In genomic region chr15:86085301-86086225, GRCm38 (mm10) we compare ENCODE assay signal across 8 mouse cellular contexts. TPM values are rescaled to one million over a fixed set of nuclear protein-coding genes. Genes with fewer than 3 reads are reported as not detected.
DNase-seq lines count a peak whose midpoint lies in the region; ATAC-seq lines count a peak whose summit lies in the region.

No protein-coding gene starts in this region.

- peak; percentile 58 for DNase-seq in left cerebral cortex, postnatal 4 days
- no peak for DNase-seq in left cerebral cortex, adult 11 months (ENCODE audit: low spot score)
- DNase-seq in adrenal gland, postnatal 25 days: peak; percentile 73
- peak; percentile 74 for DNase-seq in kidney, adult 11 months
- DNase-seq in lung, postnatal 14 days: peak; percentile 49
- peak; percentile 59 for DNase-seq in splenic B cell, adult 2 months (ENCODE audit: low read depth, low spot score)
- DNase-seq in frontal cortex, postnatal 25 days (ENCODE audit: low spot score in 2 of 2): no peak

- peak overlapping the region; percentile 3; the same call in 1 of the 2 replicates for H3K4me2 ChIP-seq in forebrain, embryonic 16.5 days (ENCODE audit: low read length)

- H3K4me1 ChIP-seq in forebrain, embryonic 16.5 days (replicated peaks; ENCODE audit: control insufficient read depth, insufficient read depth, low read length): peaks cover 83% of the 10 kb centered on the region

- H3K27me3 ChIP-seq in forebrain, embryonic 16.5 days (replicated peaks; ENCODE audit: control insufficient read depth, insufficient read depth, low read length): no peaks in the 10 kb centered on the region
- H3K27me3 ChIP-seq in splenic B cell, adult 2 months (ENCODE audit: control insufficient read depth, insufficient read depth, low read length, poor library complexity, severe bottlenecking): no peaks in the 10 kb centered on the region

- intact Hi-C loops in left cerebral cortex, postnatal 4 days (cut with DNase I): no loop called here

- peak overlapping the region; percentile 88 for H3K27ac ChIP-seq in forebrain, embryonic 16.5 days (ENCODE audit: low read length)

- no peaks in the 10 kb centered on the region for H3K36me3 ChIP-seq in forebrain, embryonic 16.5 days (ENCODE audit: control insufficient read depth, insufficient read depth)
- H3K36me3 ChIP-seq in splenic B cell, adult 2 months (ENCODE audit: control insufficient read depth, insufficient read depth, low read length, poor library complexity, severe bottlenecking): no peaks in the 10 kb centered on the region

- H3K9me3 ChIP-seq in forebrain, embryonic 16.5 days (ENCODE audit: control insufficient read depth, low read length): no peaks in the 10 kb centered on the region

- 18% methylated on average over 17 of the region's 17 CpGs for WGBS in forebrain, embryonic 16.5 days

- H3K9ac ChIP-seq in forebrain, embryonic 16.5 days (replicated peaks; ENCODE audit: low read depth, low read length): peak overlapping the region; percentile 34; the same call in 1 of the 2 replicates

- no peak overlapping the region for H3K4me3 ChIP-seq in forebrain, embryonic 16.5 days (replicated peaks; ENCODE audit: low read length)

- ATAC-seq in forebrain, embryonic 16.5 days: peak; percentile 13

RNA-seq across cellular contexts. Expression of gene Gramd4, which starts 28.1 kb away (rescaled TPM):
- 10 to 100 TPM; 52.0 to 57.8 TPM for total RNA-seq in left cerebral cortex, postnatal 4 days (2021)
- total RNA-seq in adrenal gland, postnatal 25 days (2021): 10.1 and 17.4 TPM in 2 replicates
- 56.8 and 57.8 TPM in 2 replicates for polyA plus RNA-seq in forebrain, embryonic 16.5 days (2015; fragmentation: Nextera tagmentation; extraction: Ambion mirVana)

RNA-seq across cellular contexts. Expression of gene Celsr1, which starts 52.0 kb away (rescaled TPM):
- 1 to 10 TPM; 5.0 to 5.2 TPM for total RNA-seq in left cerebral cortex, postnatal 4 days (2021)
- total RNA-seq in adrenal gland, postnatal 25 days (2021): 6.9 and 8.7 TPM in 2 replicates
- polyA plus RNA-seq in forebrain, embryonic 16.5 days (2015; fragmentation: Nextera tagmentation; extraction: Ambion mirVana): 4.6 and 5.6 TPM in 2 replicates

Comparison
In these comparisons a context has a peak if more than half of its experiments do, and no peak if none do; other contexts are left out.
1. DNase-seq: peak in left cerebral cortex, postnatal 4 days (single experiment), adrenal gland, postnatal 25 days (single experiment), kidney, adult 11 months (single experiment), lung, postnatal 14 days (single experiment) and splenic B cell, adult 2 months (single experiment); none in left cerebral cortex, adult 11 months (single experiment) and frontal cortex, postnatal 25 days (0 of 2).